In the genomic region with DNA sequence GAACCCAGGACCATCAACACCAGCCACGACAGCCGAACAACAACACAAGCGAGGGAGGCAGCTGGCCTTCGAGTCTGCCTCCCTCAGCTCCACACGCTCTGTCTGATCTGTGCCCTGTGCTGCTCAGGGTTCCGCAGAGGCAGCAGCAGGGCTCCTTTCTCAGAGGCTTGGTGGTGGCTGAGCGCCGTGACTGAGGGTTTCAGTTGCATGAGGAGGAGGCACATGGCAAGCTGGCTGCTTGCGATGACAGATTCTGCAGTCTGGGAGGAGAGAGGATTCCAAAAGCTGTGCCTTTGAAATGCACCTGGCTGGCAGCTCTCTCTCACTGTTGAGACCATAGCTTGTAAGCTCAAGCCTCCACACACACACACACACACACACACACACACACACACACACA, we compare ENCODE assay signal across 18 mouse cellular contexts. TPM values are rescaled to one million over a fixed set of nuclear protein-coding genes. Genes with fewer than 3 reads are reported as not detected.
DNase-seq lines count a peak whose midpoint lies in the region; ATAC-seq and TF ChIP-seq lines count a peak whose summit lies in the region.
"Had no signal": no experiment of that assay in that cellular context is flagged by ENCODE, and none has a peak within 500 bp of the region (broad histone marks: within the 10 kb centered on the region; RNA-seq: fewer than 3 reads in every experiment).

No protein-coding gene starts in this region.

- no peak for ATAC-seq in embryonic facial prominence, embryonic 12.5 days (ENCODE audit: insufficient number of reproducible peaks, insufficient read depth, low FRiP score, low TSS enrichment)
- ATAC-seq in hindbrain, embryonic 16.5 days = no peak
- ATAC-seq in hindbrain, embryonic 14.5 days (ENCODE audit: low FRiP score) = no peak
- ATAC-seq in limb, embryonic 12.5 days (ENCODE audit: insufficient number of reproducible peaks, insufficient read depth, low FRiP score, low TSS enrichment, low read depth) = no peak
- ATAC-seq in hindbrain, postnatal 0 days = no peak
- ATAC-seq in lung, postnatal 0 days = no peak

- no peak for TF ChIP-seq EP300 in lung, postnatal 0 days (IDR thresholded peaks at IDR 0.05)

- H3K4me2 ChIP-seq in embryonic facial prominence, embryonic 12.5 days (replicated peaks) = no peak overlapping the region
- H3K4me2 ChIP-seq in hindbrain, embryonic 16.5 days (ENCODE audit: low read length) = no peak overlapping the region
- H3K4me2 ChIP-seq in hindbrain, embryonic 14.5 days (replicated peaks) = no peak overlapping the region
- no peak overlapping the region for H3K4me2 ChIP-seq in limb, embryonic 12.5 days
- H3K4me2 ChIP-seq in hindbrain, postnatal 0 days (ENCODE audit: low read depth, low read length) = no peak overlapping the region
- H3K4me2 ChIP-seq in lung, postnatal 0 days (replicated peaks; ENCODE audit: low read depth, low read length) = no peak overlapping the region
- H3K4me2 ChIP-seq: liver, embryonic 13.5 days had no signal

- no peak overlapping the region for H3K9ac ChIP-seq in embryonic facial prominence, embryonic 12.5 days
- H3K9ac ChIP-seq in hindbrain, embryonic 16.5 days (ENCODE audit: low read depth, low read length) = peak overlapping the region; percentile 22
- no peak overlapping the region for H3K9ac ChIP-seq in hindbrain, embryonic 14.5 days
- H3K9ac ChIP-seq in limb, embryonic 12.5 days (replicated peaks) = no peak overlapping the region
- H3K9ac ChIP-seq in hindbrain, postnatal 0 days (replicated peaks; ENCODE audit: low read length) = no peak overlapping the region
- H3K9ac ChIP-seq in lung, postnatal 0 days (replicated peaks; ENCODE audit: low read depth) = no peak overlapping the region
- H3K9ac ChIP-seq: liver, embryonic 13.5 days had no signal

- H3K27ac ChIP-seq in embryonic facial prominence, embryonic 12.5 days = peak overlapping the region; percentile 6; the same call in 1 of the 2 replicates
- H3K27ac ChIP-seq in embryonic facial prominence, embryonic 10.5 days (replicated peaks) = no peak overlapping the region
- H3K27ac ChIP-seq in hindbrain, embryonic 16.5 days (ENCODE audit: low read depth, low read length) = no peak overlapping the region
- H3K27ac ChIP-seq in hindbrain, embryonic 14.5 days = no peak overlapping the region
- peak overlapping the region; percentile 80; the same call in 1 of the 2 replicates for H3K27ac ChIP-seq in limb, embryonic 12.5 days
- no peak overlapping the region for H3K27ac ChIP-seq in limb, embryonic 10.5 days
- no peak overlapping the region for H3K27ac ChIP-seq in hindbrain, postnatal 0 days
- no peak overlapping the region for H3K27ac ChIP-seq in lung, postnatal 0 days (ENCODE audit: low read length)
- H3K27ac ChIP-seq: heart, adult 2 months; liver, embryonic 13.5 days had no signal

- no peak overlapping the region for H3K4me3 ChIP-seq in embryonic facial prominence, embryonic 12.5 days
- H3K4me3 ChIP-seq in embryonic facial prominence, embryonic 10.5 days = no peak overlapping the region
- H3K4me3 ChIP-seq in hindbrain, embryonic 16.5 days (ENCODE audit: low read length) = no peak overlapping the region
- H3K4me3 ChIP-seq in hindbrain, embryonic 14.5 days (replicated peaks; ENCODE audit: low read length) = no peak overlapping the region
- H3K4me3 ChIP-seq in limb, embryonic 12.5 days (replicated peaks) = no peak overlapping the region
- H3K4me3 ChIP-seq in limb, embryonic 10.5 days = no peak overlapping the region
- no peak overlapping the region for H3K4me3 ChIP-seq in hindbrain, postnatal 0 days (ENCODE audit: low read length)
- H3K4me3 ChIP-seq in lung, postnatal 0 days (ENCODE audit: low read depth, low read length) = no peak overlapping the region
- H3K4me3 ChIP-seq: heart, adult 2 months; liver, embryonic 13.5 days; megakaryocyte, embryonic 14.5 days had no signal

- DNase-seq in embryonic facial prominence, embryonic 10.5 days (ENCODE audit: low spot score) = no peak
- no peak for DNase-seq in hindbrain, embryonic 14.5 days (ENCODE audit: low spot score)
- DNase-seq in limb, embryonic 10.5 days (ENCODE audit: low spot score) = no peak
- DNase-seq in hindbrain, postnatal 0 days (ENCODE audit: low spot score) = peak; percentile 15
- no peak for DNase-seq in lung, postnatal 0 days (ENCODE audit: low spot score)
- DNase-seq: adrenal gland, postnatal 14 days; cerebellum, adult 9-11 months; embryo, embryonic 11 days; heart, adult 2 months; heart, postnatal 10 days; kidney, postnatal 10 days; liver, embryonic 13.5 days; lung, postnatal 10 days; thymus, postnatal 4 days had no signal

- TF ChIP-seq CTCF in hindbrain, postnatal 0 days (IDR thresholded peaks at IDR 0.05; ENCODE audit: low read depth) = no peak
- no peak for TF ChIP-seq CTCF in lung, postnatal 0 days (IDR thresholded peaks at IDR 0.05)

- no peaks in the 10 kb centered on the region for H3K27me3 ChIP-seq in embryonic facial prominence, embryonic 12.5 days
- H3K27me3 ChIP-seq in embryonic facial prominence, embryonic 10.5 days (replicated peaks; ENCODE audit: low read depth, poor library complexity, severe bottlenecking) = no peaks in the 10 kb centered on the region
- H3K27me3 ChIP-seq in hindbrain, embryonic 16.5 days (replicated peaks; ENCODE audit: control insufficient read depth, insufficient read depth, low read length) = no peaks in the 10 kb centered on the region
- no peaks in the 10 kb centered on the region for H3K27me3 ChIP-seq in hindbrain, embryonic 14.5 days (ENCODE audit: control insufficient read depth, insufficient read depth, low read length)
- H3K27me3 ChIP-seq in limb, embryonic 12.5 days = no peaks in the 10 kb centered on the region
- H3K27me3 ChIP-seq in limb, embryonic 10.5 days (ENCODE audit: low read depth, poor library complexity, severe bottlenecking) = no peaks in the 10 kb centered on the region
- H3K27me3 ChIP-seq in hindbrain, postnatal 0 days (ENCODE audit: insufficient read depth, low read length) = no peaks in the 10 kb centered on the region
- H3K27me3 ChIP-seq in lung, postnatal 0 days (replicated peaks; ENCODE audit: insufficient read depth, low read length) = no peaks in the 10 kb centered on the region
- H3K27me3 ChIP-seq: liver, embryonic 13.5 days had no signal

- H3K36me3 ChIP-seq in embryonic facial prominence, embryonic 12.5 days = no peaks in the 10 kb centered on the region
- no peaks in the 10 kb centered on the region; the same call in 1 of the 2 replicates for H3K36me3 ChIP-seq in embryonic facial prominence, embryonic 10.5 days (replicated peaks)
- H3K36me3 ChIP-seq in hindbrain, embryonic 16.5 days (ENCODE audit: control insufficient read depth, insufficient read depth, low read length) = no peaks in the 10 kb centered on the region
- no peaks in the 10 kb centered on the region for H3K36me3 ChIP-seq in hindbrain, embryonic 14.5 days (replicated peaks; ENCODE audit: control insufficient read depth, insufficient read depth)
- no peaks in the 10 kb centered on the region for H3K36me3 ChIP-seq in limb, embryonic 12.5 days
- H3K36me3 ChIP-seq in limb, embryonic 10.5 days = no peaks in the 10 kb centered on the region
- no peaks in the 10 kb centered on the region for H3K36me3 ChIP-seq in hindbrain, postnatal 0 days (ENCODE audit: insufficient read depth, low read length)
- H3K36me3 ChIP-seq in lung, postnatal 0 days (ENCODE audit: insufficient read depth, low read length) = no peaks in the 10 kb centered on the region
- H3K36me3 ChIP-seq: liver, embryonic 13.5 days had no signal

- no peaks in the 10 kb centered on the region for H3K9me3 ChIP-seq in embryonic facial prominence, embryonic 12.5 days
- no peaks in the 10 kb centered on the region for H3K9me3 ChIP-seq in embryonic facial prominence, embryonic 10.5 days
- no peaks in the 10 kb centered on the region for H3K9me3 ChIP-seq in hindbrain, embryonic 16.5 days (ENCODE audit: control insufficient read depth, low read length)
- H3K9me3 ChIP-seq in hindbrain, embryonic 14.5 days (ENCODE audit: control insufficient read depth, low read length) = no peaks in the 10 kb centered on the region
- no peaks in the 10 kb centered on the region for H3K9me3 ChIP-seq in limb, embryonic 12.5 days
- no peaks in the 10 kb centered on the region for H3K9me3 ChIP-seq in limb, embryonic 10.5 days (replicated peaks)
- H3K9me3 ChIP-seq in hindbrain, postnatal 0 days (ENCODE audit: low read length) = no peaks in the 10 kb centered on the region
- no peaks in the 10 kb centered on the region for H3K9me3 ChIP-seq in lung, postnatal 0 days (ENCODE audit: low read length)
- H3K9me3 ChIP-seq: liver, embryonic 13.5 days had no signal

- peaks cover 52% of the 10 kb centered on the region for H3K4me1 ChIP-seq in embryonic facial prominence, embryonic 12.5 days
- peaks cover 90% of the 10 kb centered on the region for H3K4me1 ChIP-seq in embryonic facial prominence, embryonic 10.5 days
- peaks cover 39% of the 10 kb centered on the region for H3K4me1 ChIP-seq in hindbrain, embryonic 16.5 days (ENCODE audit: control insufficient read depth, insufficient read depth, low read depth, low read length)
- H3K4me1 ChIP-seq in hindbrain, embryonic 14.5 days (replicated peaks; ENCODE audit: control insufficient read depth, insufficient read depth, low read length) = peaks cover 24% of the 10 kb centered on the region
- peaks cover 71% of the 10 kb centered on the region for H3K4me1 ChIP-seq in limb, embryonic 12.5 days (replicated peaks)
- peaks cover 55% of the 10 kb centered on the region for H3K4me1 ChIP-seq in limb, embryonic 10.5 days
- peaks cover 40% of the 10 kb centered on the region for H3K4me1 ChIP-seq in hindbrain, postnatal 0 days (ENCODE audit: insufficient read depth, low read length)
- peaks cover 8% of the 10 kb centered on the region; the same call in 1 of the 2 replicates for H3K4me1 ChIP-seq in lung, postnatal 0 days (ENCODE audit: insufficient read depth, low read depth, low read length)

- WGBS in embryonic facial prominence, embryonic 12.5 days = 73% methylated on average over 9 of the region's 9 CpGs
- WGBS in embryonic facial prominence, embryonic 10.5 days = 80% methylated on average over 9 of the region's 9 CpGs
- 47% methylated on average over 9 of the region's 9 CpGs for WGBS in hindbrain, embryonic 16.5 days
- WGBS in hindbrain, embryonic 14.5 days = 66% methylated on average over 9 of the region's 9 CpGs
- 81% methylated on average over 9 of the region's 9 CpGs for WGBS in limb, embryonic 12.5 days
- 81% methylated on average over 9 of the region's 9 CpGs for WGBS in limb, embryonic 10.5 days
- WGBS in hindbrain, postnatal 0 days = 48% methylated on average over 9 of the region's 9 CpGs
- WGBS in lung, postnatal 0 days = 77% methylated on average over 9 of the region's 9 CpGs

RNA-seq across cellular contexts. Expression of a gene that starts 17.3 kb away (rescaled TPM):
- 22.7 and 24.6 TPM in 2 replicates for polyA plus RNA-seq in embryonic facial prominence, embryonic 12.5 days (2016; fragmentation: Nextera tagmentation; extraction: Ambion mirVana)
- 13.6 and 14.8 TPM in 2 replicates for polyA plus RNA-seq in embryonic facial prominence, embryonic 10.5 days (2016; fragmentation: Nextera tagmentation; extraction: Ambion mirVana)
- 31.9 and 33.7 TPM in 2 replicates for polyA plus RNA-seq in hindbrain, embryonic 16.5 days (2015; fragmentation: Nextera tagmentation; extraction: Ambion mirVana)
- 72.2 and 81.2 TPM in 2 replicates for polyA plus RNA-seq in hindbrain, embryonic 14.5 days (2014; fragmentation: Nextera tagmentation; extraction: Ambion mirVana)
- polyA plus RNA-seq in limb, embryonic 12.5 days (2016; fragmentation: Nextera tagmentation; extraction: Ambion mirVana) = 23.1 and 23.4 TPM in 2 replicates
- polyA plus RNA-seq in limb, embryonic 10.5 days (2016; fragmentation: Nextera tagmentation; extraction: Ambion mirVana) = 12.2 and 14.0 TPM in 2 replicates
- 111 and 122 TPM in 2 replicates for total RNA-seq in hindbrain, postnatal 0 days (2014; rRNA removed)
- polyA plus RNA-seq in hindbrain, postnatal 0 days (2015; fragmentation: Nextera tagmentation; extraction: Ambion mirVana) = 40.0 and 41.4 TPM in 2 replicates
- polyA plus RNA-seq in lung, postnatal 0 days (2015; fragmentation: Nextera tagmentation; extraction: Ambion mirVana) = 8.7 and 10.7 TPM in 2 replicates

Comparison
In these comparisons a context has a peak if more than half of its experiments do, and no peak if none do; other contexts are left out.
1. H3K27ac ChIP-seq: peak in embryonic facial prominence, embryonic 12.5 days (single experiment) and limb, embryonic 12.5 days (single experiment); none in embryonic facial prominence, embryonic 10.5 days (single experiment), hindbrain, embryonic 16.5 days (single experiment), hindbrain, embryonic 14.5 days (single experiment), limb, embryonic 10.5 days (single experiment), hindbrain, postnatal 0 days (single experiment) and lung, postnatal 0 days (single experiment).